Mouse (Mus musculus) midbrain, embryonic 15.5 days (tissue): ENCODE data around the gene Kbtbd13. TPM values are rescaled to one million over a fixed set of nuclear protein-coding genes. Genes with fewer than 3 reads are reported as not detected.

Source experiments
- ATAC-seq: fragments of 200-750 bp; cut with Nextera tagmentation; replicated peaks from 2 replicates; pipeline ENCODE4 v1.8.0; 2017; ENCODE audit warnings: moderate TSS enrichment
- H3K27ac ChIP-seq: fragments of 300-500 bp; sonication (generic); 2 replicates; pipeline ENCODE4 v1.5.1; 2015; ENCODE audit warnings: mild to moderate bottlenecking, inconsistent platforms
- H3K27me3 ChIP-seq: fragments of 300-500 bp; sonication (generic); replicated peaks from 2 replicates; pipeline ENCODE4 v1.6.1; 2015; ENCODE audit warnings: inconsistent platforms
- H3K36me3 ChIP-seq: fragments of 300-500 bp; sonication (generic); replicated peaks from 2 replicates; pipeline ENCODE4 v1.6.1; 2015; ENCODE audit warnings: inconsistent platforms
- H3K4me1 ChIP-seq: fragments of 300-500 bp; sonication (generic); 2 replicates; pipeline ENCODE4 v1.6.1; 2015; ENCODE audit warnings: inconsistent platforms
- H3K4me2 ChIP-seq: fragments of 300-500 bp; sonication (generic); 2 replicates; pipeline ENCODE4 v1.6.1; 2015; ENCODE audit warnings: inconsistent platforms, mild to moderate bottlenecking, moderate library complexity
- H3K4me3 ChIP-seq: fragments of 300-500 bp; sonication (generic); 2 replicates; pipeline ENCODE4 v1.5.1; 2015; ENCODE audit warnings: mild to moderate bottlenecking, inconsistent platforms
- H3K9ac ChIP-seq: fragments of 300-500 bp; sonication (generic); 2 replicates; pipeline ENCODE4 v1.6.1; 2015; ENCODE audit warnings: mild to moderate bottlenecking, inconsistent platforms
- H3K9me3 ChIP-seq: fragments of 300-500 bp; sonication (generic); 2 replicates; pipeline ENCODE4 v1.6.1; 2016; ENCODE audit warnings: inconsistent platforms
- WGBS: fragments of 180-500 bp; shearing (Covaris S2); methylation state at CpG from one replicate; pipeline ENCODE4 v1.1.7; 2015; ENCODE audit warnings: mixed read lengths; 5-methylcytosine and 5-hydroxymethylcytosine counted together
- polyA plus RNA-seq: library from polyadenylated mRNA; unstranded; fragments of >200 nt; fragmentation: Nextera tagmentation; extraction: Ambion mirVana; gene quantifications from 2 replicates; pipeline ENCODE4 v1.2.1, GENCODE M21; 2015

Gene Kbtbd13
- polyA plus RNA-seq, 1 experiment from 2014 or later, result 0.56 TPM

- Histone ChIP-seq H3K9ac (no peak overlapping the region), H3K36me3 (0 out of 2 replicates have a peak, but pooled peaks cover 3% of the 10 kb centered on the region), H3K9me3 (no peaks in the 10 kb centered on the region), H3K27ac (no peak overlapping the region), H3K4me1 (no peaks in the 10 kb centered on the region), H3K4me2 (no peak overlapping the region), H3K27me3 (no peaks in the 10 kb centered on the region), H3K4me3 (no peak overlapping the region)
- 78% methylated on average over 24 of the region's 24 CpGs for WGBS
- ATAC-seq, result no peak
These were observed 19.7 kb downstream of the Kbtbd13 start for GRCm38 (mm10) chr9:65371756-65372155.

GRCm38 (mm10) chr9:65365721-65366120, 25.7 kb downstream of the Kbtbd13 start:
- H3K27me3 ChIP-seq, result no peaks in the 10 kb centered on the region
- H3K36me3 ChIP-seq, result peaks cover 13% of the 10 kb centered on the region
- 90% methylated on average over 7 of the region's 7 CpGs for WGBS
- H3K4me1 ChIP-seq, result no peaks in the 10 kb centered on the region
- H3K4me2 ChIP-seq, result no peak overlapping the region
- no peaks in the 10 kb centered on the region for H3K9me3 ChIP-seq
- no peak for ATAC-seq
- no peak overlapping the region for H3K9ac ChIP-seq
- H3K27ac ChIP-seq, result no peak overlapping the region
- H3K4me3 ChIP-seq, result no peak overlapping the region

GRCm38 (mm10) chr9:65363684-65364083, 27.8 kb downstream of the Kbtbd13 start:
- H3K4me3 ChIP-seq, result no peak overlapping the region
- WGBS, result 87% methylated on average over 9 of the region's 9 CpGs
- no peak for ATAC-seq

GRCm38 (mm10) chr9:65360641-65361448, 30.6 kb downstream of the Kbtbd13 start, which contains the start of gene Ubap1l:
Gene Ubap1l, plus strand, starts transcription at chr9:65361041.
- 88% methylated on average over 16 of the region's 16 CpGs for WGBS
- peaks cover 37% of the 10 kb centered on the region for H3K36me3 ChIP-seq

More at GRCm38 (mm10) chr9:65363684-65364083, 27.8 kb downstream of the Kbtbd13 start:
- H3K4me1 ChIP-seq, result no peaks in the 10 kb centered on the region
- no peak overlapping the region for H3K9ac ChIP-seq
- H3K27ac ChIP-seq, result no peak overlapping the region
- H3K27me3 ChIP-seq, result no peaks in the 10 kb centered on the region
- no peak overlapping the region for H3K4me2 ChIP-seq
- H3K36me3 ChIP-seq, result peaks cover 26% of the 10 kb centered on the region
- H3K9me3 ChIP-seq, result no peaks in the 10 kb centered on the region

GRCm38 (mm10) chr9:65358956-65359480, 32.4 kb downstream of the Kbtbd13 start:
- Histone ChIP-seq H3K27ac (no peak overlapping the region), H3K36me3 (peaks cover 44% of the 10 kb centered on the region), H3K4me3 (no peak overlapping the region), H3K27me3 (no peaks in the 10 kb centered on the region), H3K9ac (no peak overlapping the region), H3K4me2 (no peak overlapping the region), H3K9me3 (no peaks in the 10 kb centered on the region), H3K4me1 (no peaks in the 10 kb centered on the region)
- 95% methylated on average over 1 of the region's 1 CpGs for WGBS
- no peak for ATAC-seq

More at GRCm38 (mm10) chr9:65360641-65361448, 30.6 kb downstream of the Kbtbd13 start, which contains the start of gene Ubap1l:
- H3K9ac ChIP-seq, result no peak within 1 kb of the TSS
- H3K4me3 ChIP-seq, result no peak within 1 kb of the TSS
- no peak within 1 kb of the TSS for H3K4me2 ChIP-seq
- H3K27me3 ChIP-seq, result no peaks in the 10 kb centered on the region
- no peak for ATAC-seq
- H3K27ac ChIP-seq, result no peak within 1 kb of the TSS
- H3K4me1 ChIP-seq, result no peaks in the 10 kb centered on the region
- H3K9me3 ChIP-seq, result no peaks in the 10 kb centered on the region

- ATAC-seq, result no peak
- Histone ChIP-seq H3K4me1 (no peaks in the 10 kb centered on the region), H3K27me3 (no peaks in the 10 kb centered on the region), H3K27ac (no peak overlapping the region), H3K4me2 (no peak overlapping the region), H3K36me3 (peaks cover 43% of the 10 kb centered on the region), H3K4me3 (no peak overlapping the region), H3K9me3 (no peaks in the 10 kb centered on the region), H3K9ac (no peak overlapping the region)
- WGBS, result 94% methylated on average over 2 of the region's 2 CpGs
These were observed 34.5 kb downstream of the Kbtbd13 start for GRCm38 (mm10) chr9:65356971-65357370.

GRCm38 (mm10) chr9:65356561-65356960, 34.9 kb downstream of the Kbtbd13 start:
- no peak for ATAC-seq
- H3K27ac ChIP-seq, result no peak overlapping the region
- H3K4me3 ChIP-seq, result no peak overlapping the region
- peaks cover 39% of the 10 kb centered on the region for H3K36me3 ChIP-seq
- 84% methylated on average over 7 of the region's 7 CpGs for WGBS
- H3K9ac ChIP-seq, result no peak overlapping the region
- no peaks in the 10 kb centered on the region for H3K4me1 ChIP-seq
- H3K27me3 ChIP-seq, result no peaks in the 10 kb centered on the region
- no peak overlapping the region for H3K4me2 ChIP-seq
- H3K9me3 ChIP-seq, result no peaks in the 10 kb centered on the region

GRCm38 (mm10) chr9:65353251-65353650, 38.2 kb downstream of the Kbtbd13 start:
- 92% methylated on average over 5 of the region's 5 CpGs for WGBS
- Histone ChIP-seq H3K4me2 (no peak overlapping the region), H3K4me3 (no peak overlapping the region), H3K4me1 (peaks cover 12% of the 10 kb centered on the region), H3K9me3 (no peaks in the 10 kb centered on the region), H3K9ac (no peak overlapping the region), H3K27me3 (no peaks in the 10 kb centered on the region), H3K27ac (no peak overlapping the region), H3K36me3 (peaks cover 15% of the 10 kb centered on the region)
- no peak for ATAC-seq

GRCm38 (mm10) chr9:65347112-65347850, 44.2 kb downstream of the Kbtbd13 start:
- WGBS, result 50% methylated on average over 8 of the region's 8 CpGs
- Histone ChIP-seq H3K36me3 (no peaks in the 10 kb centered on the region), H3K4me2 (peak overlapping the region; percentile 98), H3K27me3 (no peaks in the 10 kb centered on the region), H3K9me3 (no peaks in the 10 kb centered on the region), H3K27ac (no peak overlapping the region), H3K4me3 (peak overlapping the region; percentile 95), H3K9ac (peak overlapping the region; percentile 83), H3K4me1 (peaks cover 32% of the 10 kb centered on the region)
- ATAC-seq, result no peak

GRCm38 (mm10) chr9:65346476-65347111, 44.9 kb downstream of the Kbtbd13 start:
- Histone ChIP-seq H3K9me3 (no peaks in the 10 kb centered on the region), H3K27me3 (no peaks in the 10 kb centered on the region), H3K27ac (peak overlapping the region; percentile 92), H3K4me3 (peak overlapping the region; percentile 95), H3K36me3 (no peaks in the 10 kb centered on the region), H3K4me2 (peak overlapping the region; percentile 98), H3K4me1 (peaks cover 32% of the 10 kb centered on the region), H3K9ac (peak overlapping the region; percentile 83)
- WGBS, result under 1% methylated on average over 77 of the region's 77 CpGs
- ATAC-seq, result peak; percentile 67

GRCm38 (mm10) chr9:65345854-65346475, 45.5 kb downstream of the Kbtbd13 start, which contains the start of gene Pdcd7:
Gene Pdcd7, plus strand, starts transcription at chr9:65346104.
- peak within 1 kb of the TSS; percentile 98 for H3K4me2 ChIP-seq
- H3K27me3 ChIP-seq, result no peaks in the 10 kb centered on the region
- under 1% methylated on average over 58 of the region's 59 CpGs for WGBS
- H3K27ac ChIP-seq, result peak within 1 kb of the TSS; percentile 92
- H3K9ac ChIP-seq, result peak within 1 kb of the TSS; percentile 83
- peak within 1 kb of the TSS; percentile 95 for H3K4me3 ChIP-seq
- peak; percentile 98 for ATAC-seq
- H3K4me1 ChIP-seq, result peaks cover 31% of the 10 kb centered on the region
- no peaks in the 10 kb centered on the region for H3K9me3 ChIP-seq
- H3K36me3 ChIP-seq, result no peaks in the 10 kb centered on the region
